Mouse (Mus musculus) embryonic facial prominence, embryonic 12.5 days (tissue): Measurements from ENCODE around the gene Dlx1. TPM values are rescaled to one million over a fixed set of nuclear protein-coding genes. Genes with fewer than 3 reads are reported as not detected.

ENCODE experiments used
- ATAC-seq: fragments of 200-750 bp; cut with Nextera tagmentation; 2 replicates; pipeline ENCODE4 v1.8.0; 2017; ENCODE audit not compliant: insufficient number of reproducible peaks, insufficient read depth, low FRiP score, low TSS enrichment
- H3K27ac ChIP-seq: fragments of 300-500 bp; sonication (generic); 2 replicates; pipeline ENCODE4 v1.5.1; 2016; ENCODE audit warnings: mild to moderate bottlenecking
- H3K27me3 ChIP-seq: fragments of 300-500 bp; sonication (generic); 2 replicates; pipeline ENCODE4 v1.6.1; 2016; ENCODE audit warnings: mild to moderate bottlenecking, moderate library complexity
- H3K36me3 ChIP-seq: fragments of 300-500 bp; sonication (generic); 2 replicates; pipeline ENCODE4 v1.6.1; 2016; ENCODE audit warnings: mild to moderate bottlenecking
- H3K4me1 ChIP-seq: fragments of 300-500 bp; sonication (generic); 2 replicates; pipeline ENCODE4 v1.6.1; 2016
- H3K4me2 ChIP-seq: fragments of 300-500 bp; sonication (generic); replicated peaks from 2 replicates; pipeline ENCODE4 v1.6.1; 2016; ENCODE audit warnings: mild to moderate bottlenecking, moderate library complexity
- H3K4me3 ChIP-seq: fragments of 300-500 bp; sonication (generic); 2 replicates; pipeline ENCODE4 v1.5.1; 2016; ENCODE audit warnings: mild to moderate bottlenecking
- H3K9ac ChIP-seq: fragments of 300-500 bp; sonication (generic); 2 replicates; pipeline ENCODE4 v1.6.1; 2016; ENCODE audit warnings: mild to moderate bottlenecking, moderate library complexity
- H3K9me3 ChIP-seq: fragments of 300-500 bp; sonication (generic); 2 replicates; pipeline ENCODE4 v1.6.1; 2016; ENCODE audit warnings: mild to moderate bottlenecking, moderate library complexity
- WGBS: fragments of 180-500 bp; shearing (Covaris S2); methylation state at CpG from one replicate; pipeline ENCODE4 v1.1.7; 2016; 5-methylcytosine and 5-hydroxymethylcytosine counted together
- polyA plus RNA-seq: library from polyadenylated mRNA; unstranded; fragments of >200 nt; fragmentation: Nextera tagmentation; extraction: Ambion mirVana; gene quantifications from 2 replicates; pipeline ENCODE4 v1.2.1, GENCODE M21; 2016

Gene Dlx1
- polyA plus RNA-seq, 1 experiment from 2014 or later = 65.4 TPM

DNA sequence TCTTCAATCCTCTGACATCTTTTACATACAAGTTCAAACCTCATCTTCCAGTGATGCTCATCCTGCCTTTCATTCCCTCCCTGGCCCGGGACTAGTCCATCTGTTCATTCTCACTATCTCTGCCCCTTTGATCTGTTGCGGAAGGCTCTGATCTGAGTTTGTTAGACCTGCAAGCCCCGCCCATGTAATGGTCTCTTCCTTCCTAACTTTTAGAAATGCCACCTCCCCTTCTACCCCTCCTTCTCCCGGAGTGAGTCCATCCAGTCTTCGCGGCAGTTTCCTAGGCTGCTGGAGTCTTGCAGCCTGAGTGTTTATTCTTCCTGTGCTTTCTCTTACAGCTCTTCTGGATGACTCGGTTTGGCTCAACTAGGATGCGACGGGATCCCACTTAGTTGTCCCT, 38.6 kb downstream of the Dlx1 start:
- ATAC-seq = no peak
- Histone ChIP-seq H3K36me3 (no peaks in the 10 kb centered on the region), H3K4me1 (no peaks in the 10 kb centered on the region), H3K27me3 (no peaks in the 10 kb centered on the region), H3K27ac (no peak overlapping the region), H3K4me3 (no peak overlapping the region), H3K9ac (no peak overlapping the region), H3K9me3 (no peaks in the 10 kb centered on the region), H3K4me2 (no peak overlapping the region)
- WGBS = 81% methylated on average over 9 of the region's 9 CpGs

- 0 out of 2 replicates have a peak, but pooled peaks cover 3% of the 10 kb centered on the region for H3K9me3 ChIP-seq
- no peak overlapping the region for H3K9ac ChIP-seq
- no peak for ATAC-seq
- peak overlapping the region; percentile 21 for H3K4me2 ChIP-seq
- no peak overlapping the region for H3K27ac ChIP-seq
- no peak overlapping the region for H3K4me3 ChIP-seq
- no peaks in the 10 kb centered on the region for H3K27me3 ChIP-seq
- peaks cover 11% of the 10 kb centered on the region for H3K4me1 ChIP-seq
- WGBS = 19% methylated on average over 4 of the region's 4 CpGs
- no peaks in the 10 kb centered on the region for H3K36me3 ChIP-seq
Observed at GRCm38 (mm10) chr2:71573736-71574135, 45.8 kb downstream of the Dlx1 start.

- Histone ChIP-seq H3K4me3 (no peak overlapping the region), H3K27me3 (peaks cover 5% of the 10 kb centered on the region; the same call in 1 of the 2 replicates), H3K9ac (no peak overlapping the region), H3K9me3 (0 out of 2 replicates have a peak, but pooled peaks cover 3% of the 10 kb centered on the region), H3K4me1 (peaks cover 11% of the 10 kb centered on the region), H3K4me2 (no peak overlapping the region), H3K36me3 (no peaks in the 10 kb centered on the region), H3K27ac (no peak overlapping the region)
- no peak for ATAC-seq
- 91% methylated on average over 2 of the region's 2 CpGs for WGBS
Observed at GRCm38 (mm10) chr2:71577059-71577458, 49.1 kb downstream of the Dlx1 start.

DNA sequence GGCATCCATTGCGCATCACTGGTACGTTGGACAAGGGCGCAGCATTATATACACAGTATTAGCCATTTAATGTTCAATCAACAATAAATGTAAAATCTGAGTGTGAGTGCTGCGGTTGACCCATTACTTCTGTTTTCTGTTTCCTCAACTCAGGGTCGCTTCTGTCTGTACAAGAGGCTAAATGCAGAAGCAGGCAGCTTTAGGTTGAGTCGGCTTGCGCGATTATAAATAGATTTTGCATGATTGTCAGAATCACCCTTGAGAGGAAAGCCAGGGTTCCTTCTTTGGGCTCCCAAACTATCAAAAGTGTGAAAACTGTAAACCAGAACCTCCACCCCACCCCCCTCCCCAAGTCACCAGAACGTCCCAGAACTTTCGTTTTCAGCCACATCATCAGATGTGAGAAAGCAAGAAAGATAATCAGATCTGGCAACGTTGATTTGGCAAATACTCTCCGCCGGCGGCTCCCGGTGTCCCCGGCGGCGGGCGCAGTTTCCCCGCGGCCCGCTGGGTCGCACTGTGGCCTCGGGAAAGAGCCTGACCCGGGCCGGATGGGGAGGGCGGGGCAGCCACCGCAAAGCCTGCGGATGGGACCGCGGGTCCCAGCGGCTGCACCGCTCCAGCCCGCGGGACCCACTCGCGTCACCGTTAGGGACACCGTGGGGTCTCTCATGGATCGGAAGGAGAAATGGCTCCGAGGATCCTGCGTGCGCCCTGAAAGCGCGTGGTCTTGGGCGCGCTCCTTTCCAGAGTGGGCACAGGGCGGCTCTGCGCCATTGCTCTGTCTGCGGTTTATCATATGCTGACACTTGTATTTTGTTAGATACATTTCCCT, 52.9 kb downstream of the Dlx1 start:
- 10% methylated on average over 50 of the region's 50 CpGs for WGBS
- Histone ChIP-seq H3K4me2 (peak overlapping the region; percentile 66), H3K9ac (peak overlapping the region; percentile 56), H3K27me3 (peaks cover 5% of the 10 kb centered on the region; the same call in 1 of the 2 replicates), H3K36me3 (no peaks in the 10 kb centered on the region), H3K9me3 (0 out of 2 replicates have a peak, but pooled peaks cover 3% of the 10 kb centered on the region), H3K4me1 (no peaks in the 10 kb centered on the region), H3K4me3 (peak overlapping the region; percentile 49), H3K27ac (no peak overlapping the region)
- peak; percentile 67; the same call in 1 of the 2 replicates for ATAC-seq

DNA sequence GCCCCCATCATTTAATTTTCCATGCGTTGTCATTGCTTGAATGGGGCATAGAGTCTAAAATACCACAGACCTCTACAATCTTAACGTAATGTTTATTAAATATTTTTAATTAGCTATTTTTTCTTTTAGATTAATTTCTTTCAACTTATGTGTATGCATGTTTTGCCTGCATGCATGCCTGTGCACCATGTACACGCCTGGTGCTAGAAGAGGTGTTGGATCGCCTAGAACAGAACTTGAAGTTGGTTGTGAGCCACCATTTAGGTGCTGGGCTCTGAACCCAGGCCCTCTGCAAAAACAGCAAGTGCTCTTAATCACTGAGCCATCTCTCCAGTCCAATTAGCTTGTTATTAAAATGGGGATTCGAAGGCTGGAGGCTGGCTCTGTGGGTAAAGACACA, 53.6 kb downstream of the Dlx1 start:
- 48% methylated on average over 5 of the region's 5 CpGs for WGBS
- H3K36me3 ChIP-seq = no peaks in the 10 kb centered on the region
- ATAC-seq = no peak
- peaks cover 5% of the 10 kb centered on the region; the same call in 1 of the 2 replicates for H3K27me3 ChIP-seq
- peak overlapping the region; percentile 66 for H3K4me2 ChIP-seq
- 0 out of 2 replicates have a peak, but pooled peaks cover 3% of the 10 kb centered on the region for H3K9me3 ChIP-seq
- peak overlapping the region; percentile 49 for H3K4me3 ChIP-seq
- no peak overlapping the region for H3K9ac ChIP-seq
- no peaks in the 10 kb centered on the region for H3K4me1 ChIP-seq
- H3K27ac ChIP-seq = no peak overlapping the region

Other genes with a start within 250 kb of the Dlx1 start
- 44.0 and 45.8 TPM in 2 replicates for gene Slc25a12, start 160.4 kb upstream of the Dlx1 start, polyA plus RNA-seq
- gene Hat1, start 139.2 kb upstream of the Dlx1 start, polyA plus RNA-seq = 134 and 135 TPM in 2 replicates
- gene Metap1d, start 74.8 kb upstream of the Dlx1 start, polyA plus RNA-seq = 46.8 and 48.7 TPM in 2 replicates
- gene Dlx2, start 18.6 kb downstream of the Dlx1 start, polyA plus RNA-seq = 21.9 and 29.7 TPM in 2 replicates
- 39.8 and 43.4 TPM in 2 replicates for gene Itga6, start 217.5 kb downstream of the Dlx1 start, polyA plus RNA-seq